Mouse (Mus musculus) CD8-positive naive resting alpha-beta T cell, adult 2 months (primary cell): ENCODE data around the gene Abhd16b.

Experiments used
- DNase-seq, 2 experiments: peaks; one replicate each; pipeline ENCODE4 v3.0.0; 2022; ENCODE audit warnings: low read depth in 2 of 2, low spot score in 2 of 2

The Abhd16b gene

DNA sequence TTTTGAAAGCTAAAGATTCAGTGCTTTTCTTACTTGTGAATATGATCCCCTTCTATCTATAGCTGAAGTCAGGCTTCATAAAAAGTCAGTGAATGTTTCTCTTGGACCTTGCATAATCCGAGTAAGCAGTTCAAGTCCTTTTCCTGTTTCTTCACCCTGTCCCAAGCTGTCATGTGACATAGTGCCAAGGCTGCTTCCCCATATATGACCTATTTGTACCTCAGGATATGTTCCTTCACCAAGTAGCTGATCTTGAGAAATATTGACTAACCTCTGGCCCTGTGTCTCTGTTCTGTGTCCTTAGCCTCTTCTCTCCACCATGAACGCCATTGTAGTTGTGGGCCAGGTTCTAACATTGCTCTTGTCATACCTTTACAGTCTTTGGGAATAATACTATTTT, 43.4 kb downstream of the Abhd16b start:
- DNase-seq: no peak

GRCm38 (mm10) chr2:181537444-181538047, 44.5 kb downstream of the Abhd16b start:
- DNase-seq: no peak

DNA sequence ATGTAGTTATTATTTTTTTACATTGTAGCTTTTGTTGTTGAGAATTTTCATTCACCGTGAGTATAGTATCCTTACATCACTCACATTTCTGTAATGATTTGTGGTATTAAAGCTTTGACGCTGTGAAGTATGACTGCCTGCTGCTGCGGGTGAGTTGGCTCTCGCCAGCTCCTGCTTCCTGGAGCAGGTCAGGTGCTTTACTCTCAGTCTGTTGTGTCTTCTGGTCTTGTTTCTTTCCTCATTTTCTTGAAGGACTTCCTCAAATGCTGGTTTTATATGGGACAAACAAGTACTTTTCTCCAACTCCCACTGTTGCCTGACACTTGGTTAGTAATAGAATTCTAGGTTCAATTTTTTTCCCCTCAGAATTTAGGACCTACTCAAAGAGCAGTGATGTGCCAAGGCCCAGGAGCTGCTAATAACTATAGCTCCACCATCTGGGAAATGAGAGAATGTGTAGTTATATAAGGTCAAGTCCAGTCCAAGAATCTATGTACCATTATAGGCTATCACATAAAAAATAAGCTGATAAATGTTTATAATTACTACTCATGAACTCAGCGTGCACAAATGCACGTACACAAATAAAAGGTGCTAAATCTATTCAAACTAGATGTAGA, 48.9 kb downstream of the Abhd16b start:
- DNase-seq: no peak
